Mouse (Mus musculus): ENCODE measurements around the gene Wfdc16. TPM values are rescaled to one million over a fixed set of nuclear protein-coding genes. Genes with fewer than 3 reads are reported as not detected.
"Not testable (repeated sequence)": the region's sequence is repeated elsewhere in the genome, so short reads cannot be mapped to it uniquely, and the experiment has no call there.

Gene Wfdc16
- total RNA-seq (2021) = not detected

GRCm38 (mm10) chr2:164638696-164639095 lies at the start of gene Wfdc16:
Gene Wfdc16, minus strand, starts transcription at chr2:164638796.
- DNase-seq = no peak
- intact Hi-C loops (cut with DNase I) = no loop called here

GRCm38 (mm10) chr2:164684807-164685206 lies 46.2 kb upstream of the Wfdc16 start, which contains the start of gene Wfdc13:
Gene Wfdc13, plus strand, starts transcription at chr2:164685107.
- DNase-seq = no peak
- intact Hi-C loops (cut with DNase I) = loop anchor here (5.0 kb wide), 2 partner anchors 42 to 112 kb away; no protein-coding TSS in a partner anchor

GRCm38 (mm10) chr2:164679906-164680305 lies 41.3 kb upstream of the Wfdc16 start:
- intact Hi-C loops (cut with DNase I) = loop anchor here (5.0 kb wide), 2 partner anchors 47 to 117 kb away; no protein-coding TSS in a partner anchor

GRCm38 (mm10) chr2:164678848-164679625 lies 40.4 kb upstream of the Wfdc16 start:
- peak; percentile 39 to 63 for DNase-seq
- intact Hi-C loops (cut with DNase I) = no loop called here

More at GRCm38 (mm10) chr2:164679906-164680305, 41.3 kb upstream of the Wfdc16 start:
- no peak for DNase-seq

DNA sequence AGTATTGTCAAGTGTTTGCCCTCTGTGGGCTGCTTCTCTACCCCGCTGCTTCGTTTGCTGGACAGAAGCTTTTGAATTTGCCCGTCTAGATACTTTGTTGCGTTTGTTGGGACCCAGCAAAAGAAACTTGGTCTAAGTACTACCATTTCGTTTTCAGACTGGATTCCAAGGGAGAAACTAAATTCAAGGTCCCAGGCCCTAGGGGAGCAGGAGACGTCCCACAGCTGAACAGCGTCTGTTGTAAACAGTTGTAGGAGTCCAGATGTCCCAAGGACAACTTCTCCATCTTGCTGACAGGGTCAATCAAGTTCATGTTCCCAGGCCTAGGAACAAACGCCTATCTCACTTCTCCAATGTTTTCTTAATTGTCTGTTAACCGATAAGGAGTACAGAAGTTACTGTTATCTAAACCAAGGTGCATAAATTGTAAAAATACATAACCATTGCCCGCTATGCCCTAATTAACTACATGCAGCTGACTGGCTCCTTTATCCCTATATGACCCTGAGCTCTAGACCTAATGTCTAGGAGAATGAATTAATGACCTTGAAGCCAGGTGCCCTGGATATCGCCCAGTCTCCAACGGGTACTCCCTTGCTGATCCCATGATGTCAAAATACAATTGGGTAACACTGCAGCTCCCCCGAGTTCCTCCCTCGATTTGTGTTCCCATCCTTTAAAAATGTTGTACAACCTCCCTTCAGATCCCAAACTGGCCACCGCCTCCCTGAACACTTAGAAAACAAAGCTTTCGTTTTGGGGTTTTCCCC lies 38.5 kb upstream of the Wfdc16 start:
- no peak for DNase-seq
- intact Hi-C loops (cut with DNase I) = no loop called here

GRCm38 (mm10) chr2:164676103-164676502 lies 37.5 kb upstream of the Wfdc16 start:
- DNase-seq = no peak
- intact Hi-C loops (cut with DNase I) = no loop called here

DNA sequence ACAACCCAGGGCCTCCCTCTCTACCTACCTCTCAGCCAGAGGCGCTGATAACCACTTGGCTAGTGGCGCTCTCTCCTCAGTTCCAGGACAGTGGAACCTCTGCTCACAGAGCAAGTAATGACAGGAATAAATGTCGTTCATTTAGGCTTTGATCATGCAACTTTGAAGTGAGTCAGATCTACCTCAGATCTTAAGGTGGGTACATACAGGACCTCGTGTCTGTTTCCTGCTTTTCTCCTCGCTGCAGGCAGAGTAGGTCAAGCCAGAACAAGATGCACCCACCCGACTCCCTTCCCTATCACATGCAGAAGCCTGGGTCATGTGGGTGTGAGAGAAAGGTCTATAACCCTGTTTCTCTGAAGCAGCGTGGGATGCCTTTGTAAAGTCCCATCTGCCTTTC lies 35.4 kb upstream of the Wfdc16 start, which contains the start of gene Wfdc11:
Wfdc11 (minus strand) TSS at position 101 of the 400 bp plus-strand sequence.
- intact Hi-C loops (cut with DNase I) = no loop called here
- no peak for DNase-seq

DNA sequence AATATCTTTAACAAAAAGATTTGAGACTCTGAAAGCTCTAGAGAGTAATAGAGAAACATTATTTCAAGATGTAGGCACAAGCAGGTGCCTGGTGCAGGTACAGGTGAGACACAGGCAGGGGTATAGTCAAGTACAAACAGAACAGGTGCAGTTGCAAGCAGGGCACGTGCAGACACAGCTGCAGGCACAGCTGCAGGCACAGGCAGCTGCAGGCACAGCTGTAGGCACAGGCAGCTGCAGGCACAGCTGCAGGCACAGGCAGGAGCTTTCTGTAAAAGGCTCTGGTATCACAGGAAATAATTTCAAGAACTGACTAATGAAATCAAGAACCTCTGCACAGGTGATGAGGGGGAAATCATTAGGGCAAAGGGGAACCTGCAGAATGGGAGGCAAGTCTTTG lies 32.3 kb upstream of the Wfdc16 start:
- intact Hi-C loops (cut with DNase I) = no loop called here
- DNase-seq = no peak

- intact Hi-C loops (cut with DNase I) = no loop called here
Observed at GRCm38 (mm10) chr2:164670261-164670660, 31.7 kb upstream of the Wfdc16 start.

GRCm38 (mm10) chr2:164664851-164665250 lies 26.3 kb upstream of the Wfdc16 start:
- intact Hi-C loops (cut with DNase I) = no loop called here
- no peak for DNase-seq

More at GRCm38 (mm10) chr2:164670261-164670660, 31.7 kb upstream of the Wfdc16 start:
- no peak for DNase-seq

DNA sequence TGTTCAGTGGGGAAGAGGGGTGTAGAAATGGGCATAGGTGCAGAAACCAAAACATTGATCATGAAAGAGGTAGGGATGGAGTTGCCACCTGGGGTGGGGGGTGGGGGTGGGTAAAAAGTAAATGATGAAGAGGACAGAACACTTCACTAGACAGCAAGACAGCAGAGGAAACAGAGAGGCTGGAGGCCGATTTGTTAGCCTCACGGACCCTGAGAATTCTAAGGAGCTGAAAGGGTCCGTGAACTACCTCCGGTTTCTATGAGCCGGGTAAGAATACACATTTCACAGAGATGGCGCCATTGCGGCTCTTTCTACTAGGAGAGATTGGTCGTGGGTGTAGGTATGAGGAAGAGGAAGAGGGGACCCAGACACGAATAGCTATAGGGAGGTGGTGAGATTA lies 17.9 kb upstream of the Wfdc16 start, which contains the start of gene Wfdc9:
Wfdc9 (minus strand) TSS at position 101 of the 400 bp plus-strand sequence.
- intact Hi-C loops (cut with DNase I) = no loop called here
- no peak for DNase-seq

DNA sequence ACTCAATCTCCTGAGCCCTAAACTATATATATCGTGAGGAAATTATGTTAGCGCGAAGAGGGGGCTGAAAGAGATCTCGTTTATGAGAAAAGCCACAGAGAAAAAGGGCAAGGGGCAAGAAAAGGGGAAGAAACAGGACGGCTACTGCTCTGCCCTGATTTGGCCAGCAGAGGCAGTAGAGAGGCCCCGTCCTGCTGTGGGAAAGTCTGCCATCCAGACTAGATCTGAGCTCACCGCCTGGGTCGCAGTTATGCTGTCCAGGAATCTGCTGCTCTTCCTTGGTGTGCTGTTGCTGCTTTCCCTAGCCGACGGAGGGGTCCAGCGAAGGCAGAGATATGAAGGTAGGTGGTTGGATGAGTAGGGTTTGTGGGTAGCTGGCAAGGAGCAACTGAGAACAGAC lies 17.3 kb upstream of the Wfdc16 start, which contains the start of gene Wfdc10:
Wfdc10 (plus strand) TSS at position 189 of the 400 bp plus-strand sequence.
- DNase-seq = peak; percentile 15 to 48
- intact Hi-C loops (cut with DNase I) = no loop called here

- DNase-seq = no peak
- intact Hi-C loops (cut with DNase I) = no loop called here
Observed at GRCm38 (mm10) chr2:164641881-164642673, 3.5 kb upstream of the Wfdc16 start.

GRCm38 (mm10) chr2:164641129-164641528 lies 2.5 kb upstream of the Wfdc16 start:
- DNase-seq = no peak
- intact Hi-C loops (cut with DNase I) = no loop called here

DNA sequence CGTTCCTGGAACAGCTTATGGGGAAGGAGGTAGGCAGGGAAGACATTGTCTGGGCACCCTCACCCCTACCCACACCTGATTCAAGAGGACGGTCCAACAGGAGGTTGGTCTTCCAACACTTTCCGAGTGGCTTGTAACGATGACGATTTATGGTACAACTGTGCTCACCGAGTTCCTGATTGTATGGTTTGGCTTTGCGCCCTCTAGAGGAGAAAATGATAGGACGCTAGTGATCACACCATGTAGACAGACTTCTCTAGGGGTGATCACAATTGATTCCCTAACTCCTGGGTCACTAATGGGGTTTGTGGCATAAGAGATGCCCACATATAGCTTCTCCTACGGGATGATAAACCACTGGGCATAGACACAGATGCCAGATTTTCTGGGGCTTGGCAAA lies 3.3 kb downstream of the Wfdc16 start:
- no peak for DNase-seq
- intact Hi-C loops (cut with DNase I) = no loop called here

GRCm38 (mm10) chr2:164621775-164622174 lies 16.8 kb downstream of the Wfdc16 start:
- intact Hi-C loops (cut with DNase I) = no loop called here
- DNase-seq = no peak

DNA sequence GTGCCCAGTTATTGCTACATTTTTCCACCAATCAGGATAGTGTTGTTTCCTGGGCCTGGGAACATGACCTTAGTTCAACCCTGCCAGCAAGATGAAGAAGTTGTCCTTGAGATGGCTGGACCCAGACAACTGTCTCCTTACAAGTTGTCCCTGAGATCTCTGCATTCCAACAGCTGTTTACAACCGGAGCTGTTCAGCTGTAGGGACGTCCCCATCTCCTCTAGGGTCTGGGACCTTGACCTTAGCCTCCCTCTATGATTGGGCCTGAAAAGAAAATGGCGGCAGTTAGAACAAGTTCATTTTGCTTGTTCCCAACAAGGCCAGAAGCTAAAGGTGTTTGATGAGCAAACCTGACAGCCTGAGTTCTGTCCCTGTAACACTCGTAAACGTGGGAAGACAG lies 19.5 kb downstream of the Wfdc16 start:
- no peak for DNase-seq
- intact Hi-C loops (cut with DNase I) = no loop called here

- intact Hi-C loops (cut with DNase I) = no loop called here
- DNase-seq = no peak
Observed at GRCm38 (mm10) chr2:164615386-164615785, 23.2 kb downstream of the Wfdc16 start.

DNA sequence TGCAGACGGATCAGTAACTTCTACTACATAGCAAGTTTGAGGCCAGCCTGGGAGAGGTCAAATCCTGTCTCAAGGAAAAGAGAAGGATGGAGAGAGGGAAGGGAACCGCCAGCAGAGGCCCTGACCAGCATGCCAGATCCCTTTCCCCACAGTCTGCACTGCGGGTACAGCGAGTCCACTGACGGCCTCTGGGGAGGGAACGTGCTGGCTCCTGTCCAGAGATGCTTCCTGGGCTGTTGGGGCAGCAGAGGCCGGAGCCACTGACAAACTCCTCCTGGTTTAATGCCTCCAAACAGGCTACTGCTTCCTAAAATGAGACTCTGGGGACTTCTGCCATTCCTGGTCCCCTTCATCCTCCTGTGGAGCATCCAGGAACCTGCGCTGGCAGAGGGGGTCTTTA lies 25.1 kb downstream of the Wfdc16 start, which contains the start of the genes Wfdc6b and Wfdc8:
Wfdc6b (plus strand) TSS at position 52 of the 400 bp plus-strand sequence.
Wfdc8 (minus strand) TSS at position 156 of the 400 bp plus-strand sequence.
- DNase-seq = peak; percentile 49 to 54
- intact Hi-C loops (cut with DNase I) = not testable (repeated sequence)

DNA sequence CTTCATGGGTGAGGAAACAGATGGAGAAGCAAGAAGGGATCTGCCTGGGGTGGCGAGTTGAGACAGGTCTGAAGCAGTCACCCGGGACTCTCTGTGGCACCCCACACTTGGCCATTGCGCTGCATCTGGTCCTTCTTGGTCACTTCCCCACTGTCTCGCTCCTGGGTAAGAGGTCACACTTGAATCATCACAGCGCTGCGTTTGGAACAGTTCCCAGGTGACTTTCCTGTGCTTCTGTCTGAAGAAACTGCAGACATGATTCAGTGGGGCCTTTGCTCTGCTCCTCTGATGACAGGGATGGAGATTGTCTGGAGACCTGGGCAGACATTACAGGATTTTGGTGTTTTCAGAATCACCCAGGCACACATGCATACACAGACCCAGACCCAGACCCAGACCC lies 29.8 kb downstream of the Wfdc16 start:
- intact Hi-C loops (cut with DNase I) = no loop called here
- DNase-seq = no peak

Measured in heart, postnatal 36 days (tissue).